Mouse (Mus musculus) fibroblast of lung, adult 2 months (primary cell): ENCODE data around the gene Hs6st3.

Source experiments
- DNase-seq: peaks from one replicate; pipeline ENCODE4 v3.0.0-alpha.2; 2011; ENCODE audit warnings: low read depth

Gene Hs6st3

DNA sequence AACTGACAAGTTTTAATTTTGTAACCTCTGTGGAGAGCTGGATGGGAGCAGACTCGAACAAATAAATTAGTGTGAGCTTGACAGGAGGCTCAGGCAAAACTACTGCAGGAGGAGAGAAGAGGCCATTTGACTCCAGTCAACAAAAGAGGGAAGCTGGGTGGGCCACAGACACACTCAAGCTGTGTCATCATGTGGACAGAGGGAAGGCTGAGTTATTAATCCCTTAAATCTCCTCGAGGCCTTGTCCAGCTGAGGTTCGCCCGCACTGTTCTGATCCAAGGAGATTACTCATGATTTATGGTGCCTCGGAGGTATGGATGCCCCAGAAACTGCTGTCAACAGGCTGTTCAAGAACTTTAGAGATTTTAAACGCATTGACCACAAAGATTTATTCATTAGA lies 776.4 kb downstream of the Hs6st3 start:
- no peak for DNase-seq

- no peak for DNase-seq
These were observed 780.3 kb downstream of the Hs6st3 start for GRCm38 (mm10) chr14:119918281-119919034.

DNA sequence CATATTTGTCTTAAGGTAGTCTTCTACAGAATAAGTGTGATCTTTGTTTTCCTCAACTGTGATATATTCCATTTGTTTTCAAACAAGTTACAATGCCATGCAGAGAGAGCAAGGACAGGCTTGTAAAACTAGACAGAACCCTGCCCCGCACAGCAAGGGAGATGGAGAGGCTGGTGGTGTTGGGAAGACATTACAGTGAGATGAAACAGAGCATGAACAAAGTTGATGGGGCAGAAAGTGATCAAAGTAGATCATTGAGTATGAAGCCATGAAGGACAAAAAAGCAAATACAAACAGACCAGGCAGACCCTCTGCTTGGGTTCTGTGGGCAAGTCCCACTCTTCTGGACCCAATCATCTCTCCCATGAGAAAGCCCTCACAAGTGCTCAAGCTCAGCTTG lies 781.0 kb downstream of the Hs6st3 start:
- no peak for DNase-seq
